Mouse (Mus musculus) cerebellum, postnatal 36 days (tissue): ENCODE results near the gene Lce1f.

Experiments
- DNase-seq, 2 experiments: peaks; one replicate each; pipeline ENCODE4 v3.0.0; 2021 to 2022; ENCODE audit warnings: mixed read lengths in 2 of 2

The Lce1f gene

GRCm38 (mm10) chr3:92720250-92720649 lies at the start of gene Lce1f:
Gene Lce1f, minus strand, starts transcription at chr3:92720350.
- DNase-seq: no peak

- DNase-seq: no peak
These were observed 44.8 kb upstream of the Lce1f start, which contains the start of gene Lce1h for GRCm38 (mm10) chr3:92764965-92765364. Gene Lce1h, minus strand, starts transcription at chr3:92765065.

GRCm38 (mm10) chr3:92753197-92753596 lies 33.0 kb upstream of the Lce1f start:
- DNase-seq: no peak

GRCm38 (mm10) chr3:92752238-92752637 lies 32.1 kb upstream of the Lce1f start, which contains the start of gene Lce1g:
Gene Lce1g, minus strand, starts transcription at chr3:92752338.
- no peak for DNase-seq

- no peak for DNase-seq
These were observed 18.8 kb upstream of the Lce1f start, which contains the start of gene Gm38119 for GRCm38 (mm10) chr3:92738996-92739395. Gene Gm38119, minus strand, starts transcription at chr3:92739096.

- no peak for DNase-seq
These were observed 2.5 kb upstream of the Lce1f start for GRCm38 (mm10) chr3:92722631-92723030.

GRCm38 (mm10) chr3:92715122-92715521 lies 5.0 kb downstream of the Lce1f start:
- DNase-seq: no peak

GRCm38 (mm10) chr3:92708974-92709373 lies 11.2 kb downstream of the Lce1f start, which contains the start of gene Lce1e:
Gene Lce1e, minus strand, starts transcription at chr3:92709074.
- no peak for DNase-seq

GRCm38 (mm10) chr3:92694613-92695012 lies 25.5 kb downstream of the Lce1f start:
- DNase-seq: no peak

- no peak for DNase-seq
These were observed 28.5 kb downstream of the Lce1f start for GRCm38 (mm10) chr3:92691688-92692087.

GRCm38 (mm10) chr3:92689154-92689553 lies 31.0 kb downstream of the Lce1f start:
- peak; percentile 15 to 40 for DNase-seq

- no peak for DNase-seq
These were observed 33.0 kb downstream of the Lce1f start, which contains the start of gene Lce1d for GRCm38 (mm10) chr3:92687110-92687509. Gene Lce1d, minus strand, starts transcription at chr3:92687210.

- DNase-seq: no peak
These were observed 41.2 kb downstream of the Lce1f start, which contains the start of gene Lce1c for GRCm38 (mm10) chr3:92678947-92679346. Gene Lce1c, plus strand, starts transcription at chr3:92679247.

- DNase-seq: no peak
These were observed 49.9 kb downstream of the Lce1f start, which contains the start of gene Lce1a2 for GRCm38 (mm10) chr3:92670215-92670614. Gene Lce1a2, minus strand, starts transcription at chr3:92670315.
